Mouse (Mus musculus) lung, postnatal 0 days (tissue): ENCODE results near the gene Bcor. TPM values are rescaled to one million over a fixed set of nuclear protein-coding genes. Genes with fewer than 3 reads are reported as not detected.

ENCODE experiments used
- ATAC-seq: fragments of 200-750 bp; cut with Nextera tagmentation; 2 replicates; pipeline ENCODE4 v1.8.0; 2017; ENCODE audit warnings: moderate library complexity
- DNase-seq: peaks from one replicate; pipeline ENCODE4 v3.0.0-alpha.2; 2016; ENCODE audit warnings: low spot score
- H3K27ac ChIP-seq: fragments of 300-500 bp; sonication (generic); 2 replicates; pipeline ENCODE4 v1.5.1; 2014; ENCODE audit warnings: antibody characterized with exemption, mild to moderate bottlenecking, low read length, mixed read lengths
- H3K27me3 ChIP-seq: fragments of 300-500 bp; sonication (generic); replicated peaks from 2 replicates; pipeline ENCODE4 v1.6.1; 2014; ENCODE audit warnings: low read length, mixed read lengths; ENCODE audit not compliant: insufficient read depth
- H3K36me3 ChIP-seq: fragments of 300-500 bp; sonication (generic); 2 replicates; pipeline ENCODE4 v1.6.1; 2014; ENCODE audit warnings: low read length, mixed read lengths; ENCODE audit not compliant: insufficient read depth
- H3K4me1 ChIP-seq: fragments of 300-500 bp; sonication (generic); 2 replicates; pipeline ENCODE4 v1.6.1; 2014; ENCODE audit warnings: antibody characterized with exemption, low read depth, low read length, mixed read lengths; ENCODE audit not compliant: insufficient read depth
- H3K4me2 ChIP-seq: fragments of 300-500 bp; sonication (generic); replicated peaks from 2 replicates; pipeline ENCODE4 v1.6.1; 2014; ENCODE audit warnings: low read depth, mild to moderate bottlenecking, low read length, moderate library complexity, mixed read lengths
- H3K4me3 ChIP-seq: fragments of 300-500 bp; sonication (generic); 2 replicates; pipeline ENCODE4 v1.5.1; 2014; ENCODE audit warnings: low read depth, low read length
- H3K9ac ChIP-seq: fragments of 300-500 bp; sonication (generic); replicated peaks from 2 replicates; pipeline ENCODE4 v1.6.1; 2014; ENCODE audit warnings: low read depth, mild to moderate bottlenecking
- H3K9me3 ChIP-seq: fragments of 300-500 bp; sonication (generic); 2 replicates; pipeline ENCODE4 v1.6.1; 2016; ENCODE audit warnings: low read length, mixed read lengths
- CTCF ChIP-seq: IDR thresholded peaks from 2 replicates; pipeline ENCODE4 v1.5.1; 2016; ENCODE audit warnings: antibody characterized with exemption, mild to moderate bottlenecking
- EP300 ChIP-seq: IDR thresholded peaks from 2 replicates; pipeline ENCODE4 v1.6.1; 2016; ENCODE audit warnings: antibody characterized with exemption, mild to moderate bottlenecking, control low read depth
- WGBS: fragments of 180-500 bp; shearing (Covaris S2); extraction: QIAGEN DNeasy Blood & Tissue Kit; methylation state at CpG from one replicate; pipeline ENCODE4 v1.1.7; 2014; 5-methylcytosine and 5-hydroxymethylcytosine counted together
- polyA plus RNA-seq: library from polyadenylated mRNA; unstranded; fragments of >200 nt; fragmentation: Nextera tagmentation; extraction: Ambion mirVana; gene quantifications from 2 replicates; pipeline ENCODE4 v1.2.1, GENCODE M21; 2015

Bcor gene
- polyA plus RNA-seq, 1 experiment from 2014 or later = 8.2 TPM

GRCm38 (mm10) chrX:12003539-12003938 is 156.6 kb downstream of the Bcor start:
- no peak for ATAC-seq
- no peaks in the 10 kb centered on the region for H3K4me1 ChIP-seq
- H3K27me3 ChIP-seq = no peaks in the 10 kb centered on the region; the same call in 1 of the 2 replicates
- H3K4me2 ChIP-seq = no peak overlapping the region
- no peak overlapping the region for H3K9ac ChIP-seq
- WGBS = 7% methylated on average over 1 of the region's 1 CpGs
- no peaks in the 10 kb centered on the region for H3K9me3 ChIP-seq
- H3K36me3 ChIP-seq = no peaks in the 10 kb centered on the region
- DNase-seq = no peak
- no peak overlapping the region for H3K4me3 ChIP-seq
- no peak overlapping the region for H3K27ac ChIP-seq
- TF ChIP-seq CTCF = no peak
- no peak for TF ChIP-seq EP300

GRCm38 (mm10) chrX:12003106-12003505 is 157.0 kb downstream of the Bcor start:
- Histone ChIP-seq H3K9ac (no peak overlapping the region), H3K4me2 (no peak overlapping the region), H3K36me3 (no peaks in the 10 kb centered on the region), H3K4me1 (no peaks in the 10 kb centered on the region), H3K27me3 (no peaks in the 10 kb centered on the region; the same call in 1 of the 2 replicates), H3K9me3 (no peaks in the 10 kb centered on the region), H3K4me3 (no peak overlapping the region), H3K27ac (no peak overlapping the region)
- TF ChIP-seq EP300 (no peak), CTCF (no peak)
- DNase-seq (peak; percentile 10), ATAC-seq (no peak)
- WGBS = 23% methylated on average over 9 of the region's 9 CpGs

DNA sequence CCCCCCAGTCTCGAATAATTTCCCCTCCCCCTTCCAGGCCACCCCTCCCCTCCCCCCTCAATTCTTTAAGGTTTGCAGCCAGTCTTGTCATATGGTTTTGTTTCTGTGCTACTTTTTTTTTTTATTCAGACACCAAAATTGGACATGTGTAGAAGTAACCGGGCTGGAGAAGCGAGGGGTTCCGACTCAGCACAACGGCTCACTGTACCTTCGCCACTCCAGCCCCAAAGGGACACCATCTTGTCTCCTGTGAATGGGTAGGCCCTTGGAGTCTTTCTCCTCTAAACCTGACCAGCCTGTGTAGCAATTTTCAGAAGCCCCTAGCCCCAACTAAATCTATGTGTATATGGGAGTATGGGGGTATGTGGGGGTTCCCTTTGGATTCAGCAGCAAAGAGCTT is 157.6 kb downstream of the Bcor start:
- WGBS = 48% methylated on average over 6 of the region's 6 CpGs
- Histone ChIP-seq H3K27ac (no peak overlapping the region), H3K4me1 (no peaks in the 10 kb centered on the region), H3K4me2 (no peak overlapping the region), H3K36me3 (no peaks in the 10 kb centered on the region), H3K9me3 (no peaks in the 10 kb centered on the region), H3K4me3 (no peak overlapping the region), H3K9ac (no peak overlapping the region), H3K27me3 (no peaks in the 10 kb centered on the region; the same call in 1 of the 2 replicates)
- TF ChIP-seq CTCF = no peak
- TF ChIP-seq EP300 = no peak
- ATAC-seq (no peak), DNase-seq (no peak)

DNA sequence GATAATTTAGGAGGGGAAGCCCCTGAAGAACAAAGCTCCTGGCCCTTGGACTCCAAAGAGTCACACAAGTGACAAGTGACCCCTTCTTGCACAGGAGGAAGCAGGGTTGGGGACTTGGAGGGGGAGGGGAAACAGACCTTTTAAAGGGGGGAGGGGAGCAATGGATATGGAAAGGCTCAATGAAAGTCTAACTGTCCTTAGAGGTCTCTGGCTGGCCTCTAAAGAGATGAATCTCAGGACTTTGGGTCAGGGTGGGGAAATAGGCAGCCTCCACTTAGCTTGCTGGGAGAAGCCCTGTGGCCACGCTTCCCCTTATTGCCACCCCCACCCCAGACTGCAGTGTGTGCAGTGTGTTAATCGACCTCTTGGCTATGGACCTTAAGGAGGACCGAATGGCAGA is 158.2 kb downstream of the Bcor start:
- Histone ChIP-seq H3K9me3 (no peaks in the 10 kb centered on the region), H3K27ac (no peak overlapping the region), H3K36me3 (no peaks in the 10 kb centered on the region), H3K27me3 (no peaks in the 10 kb centered on the region; the same call in 1 of the 2 replicates), H3K4me2 (no peak overlapping the region), H3K9ac (no peak overlapping the region), H3K4me1 (no peaks in the 10 kb centered on the region), H3K4me3 (no peak overlapping the region)
- ATAC-seq (no peak), DNase-seq (no peak)
- WGBS = 27% methylated on average over 3 of the region's 3 CpGs
- TF ChIP-seq CTCF = no peak
- TF ChIP-seq EP300 = no peak

GRCm38 (mm10) chrX:12001336-12001735 is 158.8 kb downstream of the Bcor start:
- Histone ChIP-seq H3K9ac (no peak overlapping the region), H3K27ac (no peak overlapping the region), H3K36me3 (no peaks in the 10 kb centered on the region), H3K4me3 (no peak overlapping the region), H3K27me3 (no peaks in the 10 kb centered on the region; the same call in 1 of the 2 replicates), H3K4me1 (no peaks in the 10 kb centered on the region), H3K9me3 (no peaks in the 10 kb centered on the region), H3K4me2 (no peak overlapping the region)
- DNase-seq (no peak), ATAC-seq (no peak)
- WGBS = 73% methylated on average over 16 of the region's 16 CpGs
- TF ChIP-seq EP300 (no peak), CTCF (no peak)

GRCm38 (mm10) chrX:12000620-12001019 is 159.5 kb downstream of the Bcor start:
- no peak for DNase-seq
- Histone ChIP-seq H3K27ac (no peak overlapping the region), H3K4me1 (no peaks in the 10 kb centered on the region), H3K27me3 (no peaks in the 10 kb centered on the region; the same call in 1 of the 2 replicates), H3K36me3 (no peaks in the 10 kb centered on the region), H3K4me2 (no peak overlapping the region), H3K9me3 (no peaks in the 10 kb centered on the region), H3K9ac (no peak overlapping the region), H3K4me3 (no peak overlapping the region)
- WGBS = 55% methylated on average over 13 of the region's 13 CpGs
- ATAC-seq = no peak
- TF ChIP-seq EP300 (no peak), CTCF (no peak)

DNA sequence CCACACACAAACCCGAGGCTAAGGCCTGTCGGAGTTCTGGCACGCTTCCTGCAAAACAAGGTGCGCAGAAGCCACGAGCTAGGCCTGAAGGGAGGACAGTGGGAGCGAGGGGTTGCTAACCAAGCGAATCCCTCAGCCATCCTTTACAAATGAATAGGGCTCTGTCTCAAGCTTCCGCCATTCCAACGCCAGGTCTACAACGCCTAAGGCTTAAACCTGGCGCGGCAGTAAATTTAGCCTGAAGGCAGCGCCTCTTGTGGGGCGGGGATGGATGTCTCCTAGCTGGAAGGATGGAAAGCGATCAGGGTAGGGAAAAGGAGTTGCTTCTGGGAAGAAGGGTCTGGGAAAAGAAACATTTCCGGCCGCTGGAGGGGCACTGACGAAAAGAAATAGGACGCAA is 160.2 kb downstream of the Bcor start:
- no peaks in the 10 kb centered on the region; the same call in 1 of the 2 replicates for H3K27me3 ChIP-seq
- 67% methylated on average over 19 of the region's 19 CpGs for WGBS

More for the DNA sequence above, 160.2 kb downstream of the Bcor start:
- H3K27ac ChIP-seq = no peak overlapping the region
- H3K36me3 ChIP-seq = no peaks in the 10 kb centered on the region
- H3K4me1 ChIP-seq = no peaks in the 10 kb centered on the region
- no peaks in the 10 kb centered on the region for H3K9me3 ChIP-seq
- TF ChIP-seq CTCF (no peak), EP300 (no peak)
- DNase-seq (no peak), ATAC-seq (no peak)
- no peak overlapping the region for H3K4me2 ChIP-seq
- no peak overlapping the region for H3K4me3 ChIP-seq
- H3K9ac ChIP-seq = no peak overlapping the region
